Mouse (Mus musculus): ENCODE data around the gene Lmo2. TPM values are rescaled to one million over a fixed set of nuclear protein-coding genes. Genes with fewer than 3 reads are reported as not detected.

Lmo2 gene
- polyA plus RNA-seq (2015; fragmentation: Illumina TruSeq; extraction: RNeasy Lipid Tissue Mini Kit (QIAGEN cat#74804); ENCODE audit: insufficient read depth, low replicate concordance), result 212 TPM

DNA sequence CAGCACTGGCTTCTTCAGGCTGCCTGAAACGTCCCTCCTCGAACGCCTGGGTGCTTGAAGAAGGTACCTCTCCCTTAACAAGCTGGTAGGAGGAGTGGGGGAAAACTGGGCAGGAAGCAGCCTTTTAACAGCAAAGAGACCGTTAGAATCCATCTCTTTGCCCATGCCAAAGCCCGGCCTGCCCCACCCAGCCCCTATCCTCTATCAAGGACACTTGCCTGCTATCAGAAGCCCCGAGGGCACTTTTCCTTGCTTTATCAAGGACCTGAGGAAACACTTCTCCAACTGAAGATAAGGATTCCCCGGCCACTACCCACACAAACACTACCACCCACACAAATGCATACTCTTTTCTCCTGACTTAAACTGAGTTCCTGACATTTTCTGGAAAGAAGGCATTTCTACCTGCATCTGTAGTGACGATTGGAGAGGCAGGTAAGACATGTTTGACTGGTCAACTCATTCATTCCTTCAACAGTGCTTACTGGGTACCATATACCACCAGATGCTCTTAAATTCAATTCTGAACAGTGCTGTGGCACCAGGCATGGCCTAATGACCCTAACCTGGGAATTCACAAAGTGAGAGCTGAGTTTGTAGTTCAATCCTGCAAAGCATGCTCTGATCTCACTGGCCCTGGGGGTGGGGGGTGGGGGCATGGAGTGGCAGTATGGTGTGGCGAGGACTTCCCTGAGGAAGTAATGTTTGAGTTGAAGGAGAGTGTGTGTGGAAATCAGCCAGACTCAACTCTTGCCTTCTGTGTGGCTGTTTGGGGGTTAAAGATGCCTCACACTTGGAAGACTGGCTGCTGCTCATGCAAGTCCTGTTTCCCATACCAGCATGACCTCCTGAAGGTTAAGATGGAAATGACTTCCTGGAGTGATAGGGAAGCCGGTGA, at the start of gene Lmo2:
Gene Lmo2, plus strand, starts transcription at position 338 of the 898 bp plus-strand sequence.

GRCm38 (mm10) chr2:104027458-104028138, 69.8 kb downstream of the Lmo2 start, which contains the start of gene Fbxo3:
Gene Fbxo3 (plus strand): TSS chr2:104027721.

DNA sequence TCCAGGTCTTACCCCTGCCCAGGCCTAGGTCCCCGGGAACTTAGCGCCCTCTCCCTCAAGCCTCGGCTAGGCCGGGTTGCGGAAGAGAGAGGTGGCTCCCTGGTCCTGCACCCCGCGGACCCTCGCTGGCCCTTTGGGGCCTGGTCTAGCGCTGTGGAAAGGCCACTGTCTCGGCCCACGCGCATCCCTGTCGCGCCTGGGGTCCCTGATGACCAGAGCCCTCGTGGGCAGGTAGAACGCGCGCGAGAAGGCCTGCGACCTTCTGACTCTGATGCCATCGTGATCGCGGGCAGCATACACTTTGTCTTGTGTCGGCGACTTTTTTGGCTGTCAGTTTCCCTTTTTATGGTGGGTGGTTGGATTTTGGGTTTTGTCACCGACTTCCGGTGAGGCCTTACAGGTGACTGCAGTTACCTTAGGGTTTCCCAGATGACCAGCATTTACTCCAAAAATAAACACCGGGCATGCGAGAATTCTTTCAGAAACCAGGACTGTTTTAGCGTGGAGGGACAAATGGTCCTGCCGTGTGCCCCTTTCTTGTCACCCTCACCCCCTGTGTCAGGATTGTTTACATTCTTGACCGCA, 70.4 kb downstream of the Lmo2 start, which contains the start of gene 4931422A03Rik:
Gene 4931422A03Rik, minus strand, starts transcription at position 223 of the 585 bp plus-strand sequence.

Other genes with a start within 250 kb of the Lmo2 start
- gene Nat10, start 196.7 kb upstream of the Lmo2 start, polyA plus RNA-seq (2015; fragmentation: Illumina TruSeq; extraction: RNeasy Lipid Tissue Mini Kit (QIAGEN cat#74804); ENCODE audit: insufficient read depth, low replicate concordance), result 62.7 TPM
- 283 TPM for gene Caprin1, start 160.3 kb upstream of the Lmo2 start, polyA plus RNA-seq (2015; fragmentation: Illumina TruSeq; extraction: RNeasy Lipid Tissue Mini Kit (QIAGEN cat#74804); ENCODE audit: insufficient read depth, low replicate concordance)
- gene Fbxo3, start 69.7 kb downstream of the Lmo2 start, polyA plus RNA-seq (2015; fragmentation: Illumina TruSeq; extraction: RNeasy Lipid Tissue Mini Kit (QIAGEN cat#74804); ENCODE audit: insufficient read depth, low replicate concordance), result 52.8 TPM
- not detected for gene 4931422A03Rik, start 70.4 kb downstream of the Lmo2 start, polyA plus RNA-seq (2015; fragmentation: Illumina TruSeq; extraction: RNeasy Lipid Tissue Mini Kit (QIAGEN cat#74804); ENCODE audit: insufficient read depth, low replicate concordance)
- gene Gm10912, start 107.8 kb downstream of the Lmo2 start, polyA plus RNA-seq (2015; fragmentation: Illumina TruSeq; extraction: RNeasy Lipid Tissue Mini Kit (QIAGEN cat#74804); ENCODE audit: insufficient read depth, low replicate concordance), result not detected
- gene Gm10799, start 110.6 kb downstream of the Lmo2 start, polyA plus RNA-seq (2015; fragmentation: Illumina TruSeq; extraction: RNeasy Lipid Tissue Mini Kit (QIAGEN cat#74804); ENCODE audit: insufficient read depth, low replicate concordance), result not detected
- gene Cd59b, start 111.9 kb downstream of the Lmo2 start, polyA plus RNA-seq (2015; fragmentation: Illumina TruSeq; extraction: RNeasy Lipid Tissue Mini Kit (QIAGEN cat#74804); ENCODE audit: insufficient read depth, low replicate concordance), result 1.0 TPM
- gene Cd59a, start 137.8 kb downstream of the Lmo2 start, polyA plus RNA-seq (2015; fragmentation: Illumina TruSeq; extraction: RNeasy Lipid Tissue Mini Kit (QIAGEN cat#74804); ENCODE audit: insufficient read depth, low replicate concordance), result 12.7 TPM
- gene A930018P22Rik, start 164.8 kb downstream of the Lmo2 start, polyA plus RNA-seq (2015; fragmentation: Illumina TruSeq; extraction: RNeasy Lipid Tissue Mini Kit (QIAGEN cat#74804); ENCODE audit: insufficient read depth, low replicate concordance), result not detected

Data from spleen, adult 10 weeks (tissue).